Mouse (Mus musculus) T-helper 2 cell (primary cell): ENCODE measurements around the gene Alb.

ENCODE experiments used
- in situ Hi-C: fragments of 300-600 bp; cut with MboI, MseI; formaldehyde crosslinking; loops from one replicate; pipeline ENCODE4 v1.15.1; 2025; ENCODE audit warnings: high pct_unique_total_duplicates

Alb gene

DNA sequence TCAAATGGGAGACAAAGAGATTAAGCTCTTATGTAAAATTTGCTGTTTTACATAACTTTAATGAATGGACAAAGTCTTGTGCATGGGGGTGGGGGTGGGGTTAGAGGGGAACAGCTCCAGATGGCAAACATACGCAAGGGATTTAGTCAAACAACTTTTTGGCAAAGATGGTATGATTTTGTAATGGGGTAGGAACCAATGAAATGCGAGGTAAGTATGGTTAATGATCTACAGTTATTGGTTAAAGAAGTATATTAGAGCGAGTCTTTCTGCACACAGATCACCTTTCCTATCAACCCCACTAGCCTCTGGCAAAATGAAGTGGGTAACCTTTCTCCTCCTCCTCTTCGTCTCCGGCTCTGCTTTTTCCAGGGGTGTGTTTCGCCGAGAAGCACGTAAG lies at the start of gene Alb:
TSS of gene Alb (plus strand) at position 279 of the 400 bp plus-strand sequence.
- in situ Hi-C loops, result no loop called here

DNA sequence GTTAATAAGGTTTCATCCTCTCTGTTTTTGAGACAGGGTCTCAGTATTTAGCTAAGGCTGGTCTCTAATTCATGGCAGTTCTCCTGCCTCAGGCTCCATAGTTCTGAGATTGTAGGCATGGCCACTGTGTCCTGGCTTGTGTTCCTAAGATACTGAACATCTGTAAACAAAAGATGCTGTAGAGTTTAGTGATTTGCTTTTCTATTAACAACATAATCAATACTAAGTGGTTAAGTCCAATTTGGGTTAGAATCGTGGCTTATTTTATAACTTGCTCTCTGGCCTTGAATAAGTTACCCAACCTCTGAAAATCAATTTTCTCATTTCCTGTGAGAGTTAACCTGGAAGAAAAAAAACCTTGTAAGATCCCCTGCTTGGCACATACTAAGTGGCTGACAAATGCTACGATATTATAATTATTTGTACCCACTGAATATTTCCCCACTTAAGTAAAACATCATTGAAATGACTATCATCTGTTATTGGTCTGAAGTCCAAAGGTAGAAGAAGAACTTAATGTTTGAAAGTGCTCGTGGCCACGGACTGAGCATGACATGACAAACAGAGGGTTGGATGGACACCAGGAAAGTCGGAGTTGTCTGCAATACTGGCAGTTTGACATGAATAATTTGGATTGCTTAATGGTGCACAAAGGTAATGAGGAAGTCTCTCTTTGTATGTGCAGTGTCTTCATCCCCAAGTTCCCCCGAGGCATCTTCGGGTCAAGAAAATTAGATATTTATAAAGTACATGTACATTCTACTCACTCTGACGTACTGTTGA lies 46.4 kb upstream of the Alb start:
- in situ Hi-C loops, result loop anchor here (10.0 kb wide), 1 partner anchor 1060 kb away; no protein-coding TSS in a partner anchor

- in situ Hi-C loops, result loop anchor here (10.0 kb wide), 1 partner anchor 1060 kb away; no protein-coding TSS in a partner anchor
These were observed 45.8 kb upstream of the Alb start for GRCm38 (mm10) chr5:90414925-90415295.

DNA sequence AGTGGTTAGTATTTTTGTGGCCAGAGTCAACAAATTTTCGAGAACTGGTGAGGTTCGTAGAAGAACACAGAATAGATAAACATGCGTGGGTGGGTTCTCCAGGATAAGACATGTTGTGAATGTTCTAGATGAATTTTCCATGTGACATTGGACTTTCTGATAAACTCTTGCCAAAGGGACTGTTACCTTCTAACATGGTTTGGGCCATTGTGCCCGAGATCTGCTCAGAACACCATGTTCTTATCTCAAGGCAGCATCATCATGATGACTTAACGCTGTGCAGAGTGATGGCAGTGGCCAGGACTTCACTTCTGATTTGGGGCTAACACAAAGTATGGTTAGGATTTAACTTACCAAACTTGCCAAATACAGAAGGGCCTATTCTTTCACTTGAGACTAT lies 36.1 kb upstream of the Alb start:
- in situ Hi-C loops, result no loop called here

GRCm38 (mm10) chr5:90425191-90425590 lies 35.5 kb upstream of the Alb start:
- in situ Hi-C loops, result no loop called here

GRCm38 (mm10) chr5:90431053-90431452 lies 29.6 kb upstream of the Alb start:
- in situ Hi-C loops, result no loop called here

- in situ Hi-C loops, result no loop called here
These were observed 21.5 kb upstream of the Alb start for GRCm38 (mm10) chr5:90439157-90439556.

DNA sequence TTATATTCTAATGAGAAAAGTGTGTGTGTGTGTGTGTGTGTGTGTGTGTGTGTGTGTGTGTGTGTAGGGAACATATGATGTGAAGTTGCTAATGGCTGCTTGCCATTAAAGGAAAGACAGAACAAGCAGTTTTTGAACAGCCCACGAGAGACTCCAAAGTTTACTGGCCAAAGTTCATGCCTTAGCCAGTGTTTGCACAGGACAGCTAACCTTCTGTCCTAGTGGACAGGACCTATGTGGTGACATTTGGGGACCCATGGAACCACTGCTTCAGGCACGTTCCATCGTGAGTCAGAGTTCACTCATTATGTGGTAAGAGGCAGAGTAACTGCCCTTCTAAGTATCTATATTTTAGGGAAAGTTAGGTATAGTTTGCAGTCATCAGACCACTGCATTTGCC lies 13.1 kb upstream of the Alb start:
- in situ Hi-C loops, result no loop called here

DNA sequence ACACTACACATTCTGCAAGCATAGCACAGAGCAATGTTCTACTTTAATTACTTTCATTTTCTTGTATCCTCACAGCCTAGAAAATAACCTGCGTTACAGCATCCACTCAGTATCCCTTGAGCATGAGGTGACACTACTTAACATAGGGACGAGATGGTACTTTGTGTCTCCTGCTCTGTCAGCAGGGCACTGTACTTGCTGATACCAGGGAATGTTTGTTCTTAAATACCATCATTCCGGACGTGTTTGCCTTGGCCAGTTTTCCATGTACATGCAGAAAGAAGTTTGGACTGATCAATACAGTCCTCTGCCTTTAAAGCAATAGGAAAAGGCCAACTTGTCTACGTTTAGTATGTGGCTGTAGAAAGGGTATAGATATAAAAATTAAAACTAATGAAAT lies 10.7 kb upstream of the Alb start:
- in situ Hi-C loops, result no loop called here

DNA sequence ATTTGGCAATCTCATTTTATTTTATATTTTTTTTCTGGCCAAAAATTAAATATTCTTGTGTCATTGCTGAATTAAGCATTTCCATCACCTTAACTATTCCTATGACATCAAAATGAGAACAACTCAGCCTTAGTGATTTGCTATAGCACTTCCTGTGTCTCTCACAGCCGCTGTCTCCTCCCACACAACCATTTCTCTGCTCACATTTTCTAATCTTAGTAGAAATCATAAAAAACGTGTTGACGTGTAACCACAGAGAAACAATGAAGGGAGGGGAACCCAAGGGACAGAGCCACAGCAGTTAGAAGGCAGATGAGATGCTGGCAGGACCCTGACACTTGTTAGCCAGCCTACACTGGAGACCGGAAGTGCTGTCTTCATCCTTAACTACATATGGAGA lies 8.0 kb upstream of the Alb start:
- in situ Hi-C loops, result no loop called here

DNA sequence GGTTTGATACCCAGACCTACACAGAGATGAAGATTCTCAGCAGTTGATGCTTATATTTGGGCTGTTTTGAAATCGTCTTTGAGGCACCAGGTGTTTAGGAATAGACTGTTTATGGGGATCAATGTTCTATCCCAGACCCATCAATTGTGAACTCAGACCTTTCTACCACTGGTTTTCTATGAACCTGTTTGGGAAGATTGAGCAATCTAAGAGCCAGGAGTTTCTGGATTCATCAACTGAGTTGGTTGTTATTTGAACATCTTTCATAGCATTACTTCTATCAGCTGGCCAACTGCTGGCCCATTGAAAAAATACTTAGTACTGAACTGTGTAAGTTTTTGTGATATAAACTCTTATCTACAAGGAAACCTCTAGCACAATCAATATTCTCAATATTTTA lies 3.5 kb upstream of the Alb start:
- in situ Hi-C loops, result no loop called here

DNA sequence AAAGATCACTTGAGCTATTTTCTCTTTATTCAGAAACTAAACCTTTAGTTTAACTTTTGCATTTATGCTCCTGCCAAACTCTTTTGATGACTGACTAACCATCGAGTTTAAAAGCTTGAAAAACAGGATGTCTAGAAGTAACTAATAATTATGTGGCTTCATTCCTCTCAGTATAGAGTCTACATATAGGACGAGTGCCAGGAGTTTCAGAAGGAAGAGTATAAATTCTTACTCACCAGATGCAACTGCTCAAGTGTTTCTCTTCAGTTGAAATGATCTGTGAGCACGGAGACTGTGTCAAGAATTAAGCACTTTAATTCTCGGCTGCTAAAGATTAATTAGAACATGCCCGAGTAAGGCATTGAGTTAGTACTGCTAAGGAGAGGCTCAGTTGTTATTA lies 2.0 kb upstream of the Alb start:
- in situ Hi-C loops, result no loop called here

- in situ Hi-C loops, result no loop called here
These were observed 6.1 kb downstream of the Alb start for GRCm38 (mm10) chr5:90466806-90467205.

DNA sequence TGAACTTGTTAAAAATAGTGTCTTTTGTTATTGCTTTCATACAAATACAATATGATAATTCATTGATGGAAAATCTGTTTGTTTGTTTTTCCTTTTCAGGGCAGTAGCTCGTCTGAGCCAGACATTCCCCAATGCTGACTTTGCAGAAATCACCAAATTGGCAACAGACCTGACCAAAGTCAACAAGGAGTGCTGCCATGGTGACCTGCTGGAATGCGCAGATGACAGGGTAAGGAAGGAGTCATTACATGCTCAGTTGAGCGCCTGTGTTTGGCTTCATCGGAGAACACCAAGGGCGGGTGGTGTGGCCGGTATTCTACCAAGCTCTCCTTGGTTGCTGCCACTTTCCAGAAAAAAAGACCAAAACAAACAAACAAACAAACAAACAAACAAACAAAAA lies 6.5 kb downstream of the Alb start:
- in situ Hi-C loops, result no loop called here

GRCm38 (mm10) chr5:90470836-90471235 lies 10.1 kb downstream of the Alb start:
- in situ Hi-C loops, result loop anchor here (10.0 kb wide), 1 partner anchor 814 kb away; no protein-coding TSS in a partner anchor

- in situ Hi-C loops, result loop anchor here (10.0 kb wide), 1 partner anchor 811 kb away; no protein-coding TSS in a partner anchor
These were observed 13.2 kb downstream of the Alb start for GRCm38 (mm10) chr5:90473902-90474301.

- in situ Hi-C loops, result loop anchor here (10.0 kb wide), 1 partner anchor 810 kb away; no protein-coding TSS in a partner anchor
These were observed 13.7 kb downstream of the Alb start for GRCm38 (mm10) chr5:90474369-90474768.

- in situ Hi-C loops, result loop anchor here (10.0 kb wide), 1 partner anchor 808 kb away; no protein-coding TSS in a partner anchor
These were observed 16.0 kb downstream of the Alb start for GRCm38 (mm10) chr5:90476741-90477140.

DNA sequence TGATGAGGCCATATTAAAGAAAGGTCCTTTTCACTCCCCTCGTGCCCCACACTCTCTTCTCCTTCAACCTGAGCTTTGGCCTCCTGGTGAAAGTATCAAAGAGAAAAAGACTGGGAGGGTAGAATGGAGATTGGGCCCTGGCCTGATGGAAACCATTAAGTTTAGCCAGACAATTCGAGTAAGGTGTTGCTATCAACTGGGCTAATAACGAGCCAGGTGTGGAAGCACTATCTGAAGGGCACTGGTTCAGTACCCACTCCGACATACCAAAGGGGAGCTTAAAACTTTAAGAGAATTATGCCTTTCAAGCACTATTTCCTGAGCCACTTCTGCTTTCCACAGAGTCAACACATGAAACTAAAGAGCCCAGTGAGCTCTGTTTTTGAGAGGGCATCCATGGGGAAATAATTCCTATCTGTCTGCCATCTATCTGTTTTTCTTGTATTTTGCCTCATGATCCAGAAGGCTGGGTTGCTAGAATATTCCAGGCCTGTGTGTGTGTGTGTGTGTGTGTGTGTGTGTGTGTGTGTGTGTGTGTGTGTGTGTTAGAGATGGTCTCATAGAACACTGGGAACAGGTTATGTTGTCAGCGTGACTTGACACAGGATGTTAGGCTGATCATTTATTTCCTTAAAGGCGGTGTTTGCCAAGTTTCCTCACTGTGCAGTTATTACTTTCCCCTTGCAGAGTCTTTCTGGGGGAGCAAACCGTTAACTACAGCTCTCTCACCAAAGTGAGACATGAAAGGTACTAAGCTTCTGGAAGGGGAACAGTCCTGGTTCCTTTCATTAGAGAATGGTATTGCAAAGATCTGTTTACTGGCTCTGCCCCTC lies 16.8 kb downstream of the Alb start:
- in situ Hi-C loops, result loop anchor here (10.0 kb wide), 1 partner anchor 807 kb away; no protein-coding TSS in a partner anchor

DNA sequence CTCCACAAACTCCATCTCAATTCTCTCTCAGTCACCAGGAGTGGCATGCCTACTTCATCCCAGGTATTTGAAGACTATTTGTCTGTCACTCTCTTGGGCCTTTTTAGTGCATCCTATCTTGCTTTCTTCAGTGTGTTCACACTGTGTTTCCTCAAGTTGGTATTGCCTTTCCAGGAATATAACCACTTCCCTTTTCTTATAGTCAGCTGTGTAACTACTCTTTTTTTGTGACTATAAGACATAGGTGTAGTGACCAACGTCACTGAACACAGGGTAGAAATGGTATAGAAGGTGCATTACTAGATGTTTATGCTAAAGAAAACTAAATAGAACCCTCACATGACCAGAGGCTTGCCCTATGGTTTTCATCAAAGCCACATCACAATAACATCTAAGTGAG lies 18.2 kb downstream of the Alb start:
- in situ Hi-C loops, result loop anchor here (10.0 kb wide), 1 partner anchor 806 kb away; no protein-coding TSS in a partner anchor

DNA sequence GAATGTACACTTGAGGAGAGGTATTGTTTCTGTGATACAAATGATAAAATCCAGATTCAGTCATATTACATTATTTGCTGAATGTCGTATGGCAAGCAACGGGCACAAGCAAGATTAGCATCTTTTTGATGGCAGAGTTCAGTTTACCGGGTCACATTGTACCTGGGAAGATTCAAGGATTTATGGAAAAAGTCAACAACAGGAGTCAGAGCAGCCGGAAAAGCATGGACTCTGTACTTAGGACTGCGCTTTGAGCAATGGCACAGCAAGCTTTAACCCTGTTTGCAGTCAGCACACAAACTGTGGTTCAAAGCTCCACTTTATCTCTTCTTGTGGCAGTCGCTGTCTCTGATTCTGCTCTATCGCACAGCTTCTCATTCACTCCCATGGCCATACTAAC lies 24.9 kb downstream of the Alb start:
- in situ Hi-C loops, result no loop called here

DNA sequence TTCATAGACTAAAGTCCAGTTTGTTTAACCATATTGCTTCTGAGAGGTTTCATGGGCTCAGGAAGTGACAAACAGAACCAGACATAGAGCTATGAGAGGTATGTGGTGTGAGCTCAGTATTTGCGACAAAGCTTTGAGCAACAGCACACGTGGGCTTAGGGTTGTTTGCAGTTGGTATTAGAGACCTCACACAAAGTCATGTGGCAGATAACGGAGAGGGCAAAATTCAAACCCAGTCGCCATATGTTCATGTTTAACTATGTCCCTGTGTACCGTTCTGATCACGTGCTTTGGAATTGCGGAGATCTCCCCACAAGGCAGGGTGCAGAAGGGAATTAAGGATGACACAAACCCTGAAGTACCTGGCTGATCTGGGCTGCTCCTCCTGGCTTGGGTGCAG lies 27.6 kb downstream of the Alb start:
- in situ Hi-C loops, result no loop called here
